Mouse (Mus musculus): ENCODE measurements at regions not wholly inside any gene's neighbourhood (a gene's known extent, or its start where the extent isn't known, plus 50 kb on each side); places are given as distances from the start of the nearest gene placed in this dataset.

- no peak for DNase-seq (ENCODE audit: low spot score in 2 of 2)
Measured at GRCm38 (mm10) chrX:9738904-9739303, 76.1 kb upstream of the Dynlt3 start.

DNA sequence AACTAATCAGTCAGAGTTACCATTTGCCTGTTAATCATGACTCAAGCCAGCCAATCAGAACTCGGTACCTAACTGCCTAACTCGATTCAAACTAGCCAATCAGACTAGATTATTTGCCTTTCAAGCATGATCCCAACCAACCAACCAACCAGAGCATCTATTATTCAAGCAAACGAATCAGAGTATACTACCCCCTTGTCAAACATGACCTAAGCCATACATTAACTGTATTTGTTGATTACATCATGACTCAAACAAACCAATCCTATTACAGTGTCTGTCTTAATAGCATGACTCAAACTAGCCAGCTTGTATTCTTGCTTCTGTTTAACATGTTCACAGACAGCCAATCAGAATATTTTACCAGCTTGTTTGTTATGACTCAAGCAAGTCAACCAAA lies 79.7 kb upstream of the Dynlt3 start:
- no peak for DNase-seq (ENCODE audit: low spot score in 2 of 2)

- DNase-seq (ENCODE audit: low spot score in 2 of 2): peak; percentile 16 to 37
Measured at GRCm38 (mm10) chrX:9747305-9747938, 84.6 kb upstream of the Dynlt3 start.

- DNase-seq (ENCODE audit: low spot score in 2 of 2): no peak
Measured at GRCm38 (mm10) chrX:9752954-9753572, 90.3 kb upstream of the Dynlt3 start.

DNA sequence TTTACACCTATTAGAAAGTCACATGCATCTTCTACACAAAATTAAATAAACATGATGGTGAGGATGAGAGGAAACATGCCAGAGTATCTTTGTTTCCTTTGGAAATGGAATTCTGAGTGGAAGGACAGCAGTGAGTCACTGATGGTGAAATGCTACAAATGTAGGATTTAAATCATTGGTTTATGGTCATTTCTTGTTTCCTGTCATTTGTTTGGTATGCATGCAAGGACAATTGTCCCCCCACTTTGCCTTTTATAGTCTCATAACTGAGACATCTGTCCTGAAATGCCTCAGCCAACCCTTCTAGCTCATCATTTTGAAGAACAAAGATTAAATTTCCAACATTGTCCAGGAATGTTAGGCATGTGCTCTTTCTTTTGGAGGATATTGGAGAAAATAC lies 77.2 kb upstream of the Hypm start:
- DNase-seq (ENCODE audit: low spot score in 2 of 2): no peak

DNA sequence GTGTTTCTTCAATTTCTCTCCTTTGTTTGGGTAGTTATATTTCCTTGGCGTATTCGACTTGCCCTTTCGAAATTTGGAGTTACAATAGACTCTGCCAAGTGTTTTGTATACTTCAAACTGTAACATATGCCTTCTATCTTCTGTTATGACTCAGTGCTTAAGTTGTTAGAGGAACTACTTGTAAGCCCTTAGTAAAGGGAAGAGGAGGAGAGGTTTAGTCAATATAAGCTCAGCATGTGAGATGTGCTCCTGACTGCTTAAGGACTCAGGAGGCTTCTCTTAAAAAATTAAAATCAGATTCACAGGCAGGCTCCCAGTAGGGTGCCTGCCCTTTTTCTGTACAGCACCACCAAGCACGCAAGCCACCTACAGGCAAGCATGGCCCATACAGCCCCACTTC lies 69.2 kb upstream of the Hypm start:
- no peak for DNase-seq (ENCODE audit: low spot score in 2 of 2)

- DNase-seq (ENCODE audit: low spot score in 2 of 2): no peak
Measured at GRCm38 (mm10) chrX:9789542-9789941, 57.2 kb upstream of the Hypm start.

Data from frontal cortex, postnatal 36 days (tissue).